Mouse (Mus musculus) ES-Bruce4 (cell line): ENCODE data around the gene Sgsh.

ENCODE experiments used
- CTCF ChIP-seq: IDR thresholded peaks from one replicate; pipeline ENCODE4 v1.8.1; 2011; ENCODE audit warnings: low read depth, low read length
- EP300 ChIP-seq: IDR thresholded peaks from 2 replicates; pipeline ENCODE4 v1.6.1; 2011; ENCODE audit warnings: low read depth, low read length; ENCODE audit not compliant: insufficient read depth
- POLR2A ChIP-seq: IDR thresholded peaks from one replicate; pipeline ENCODE4 v1.8.1; 2011; ENCODE audit warnings: low read length; ENCODE audit not compliant: insufficient read depth

GRCm38 (mm10) chr11:119394210-119394609 lies 38.9 kb upstream of the Sgsh start:
- TF ChIP-seq POLR2A (no peak), CTCF (no peak), EP300 (no peak)
